13 mouse cellular contexts compared by ENCODE assay signal in the genomic region with DNA sequence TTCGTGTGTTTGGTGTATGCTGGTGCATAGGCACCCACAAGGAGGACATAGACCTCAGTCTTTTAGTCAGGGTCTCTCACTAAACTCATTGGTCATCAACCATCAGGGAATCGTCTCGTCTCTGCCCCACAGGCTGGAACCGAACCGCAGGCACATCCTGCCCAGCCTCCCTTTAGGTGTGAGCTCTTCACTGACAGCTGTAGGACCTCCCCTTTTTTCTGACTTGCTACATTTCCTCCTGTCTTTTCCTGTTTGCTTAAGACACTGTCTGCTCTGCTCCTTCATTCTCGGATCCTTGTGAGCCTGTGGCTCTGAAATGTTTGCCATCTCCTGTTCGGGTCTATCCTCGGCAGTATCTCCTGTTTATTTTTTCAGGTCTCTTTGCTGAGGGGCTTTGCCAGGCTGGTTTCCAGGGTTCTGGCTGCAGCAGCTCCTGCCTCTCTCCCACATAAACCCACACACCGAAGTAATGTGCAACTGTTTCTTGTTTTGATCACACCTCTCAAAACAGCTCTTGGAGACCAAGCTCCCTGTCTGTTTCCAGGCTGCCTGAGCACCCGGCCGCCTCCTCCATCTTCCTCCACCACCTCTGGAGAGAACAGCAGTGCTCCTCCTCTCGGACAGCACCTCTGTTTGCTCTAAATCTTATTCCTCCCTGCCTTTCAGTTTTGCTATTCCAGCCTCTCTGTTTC.
DNase-seq lines count a peak whose midpoint lies in the region.
"Had no signal": no experiment of that assay in that cellular context is flagged by ENCODE, and none has a peak within 500 bp of the region (broad histone marks: within the 10 kb centered on the region; RNA-seq: fewer than 3 reads in every experiment).

No protein-coding gene starts in this region.

- DNase-seq in layer of hippocampus, adult 9-11 months, result peak; percentile 21
- DNase-seq in layer of hippocampus, adult 8-10 months (ENCODE audit: low spot score in 2 of 2), result no peak
- DNase-seq in right cerebral cortex, adult 2 months (ENCODE audit: low spot score in 2 of 2), result peak; percentile 51 to 56
- no peak for DNase-seq in right cerebral cortex, postnatal 4 days
- DNase-seq in induced T-regulatory cell, adult 2 months (ENCODE audit: low read depth), result peak; percentile 46
- DNase-seq in embryo, embryonic 11 days, result no peak
- DNase-seq in spleen, postnatal 36 days (ENCODE audit: low spot score in 2 of 2), result no peak
- no peak for DNase-seq in adrenal gland, postnatal 36 days
- DNase-seq: adrenal gland, postnatal 14 days; cerebellum, postnatal 14 days; forebrain, postnatal 0 days; gastrocnemius, postnatal 36 days; spleen, adult 18-20 months had no signal

Comparison
In these comparisons a context has a peak if more than half of its experiments do, and no peak if none do; other contexts are left out.
1. DNase-seq: peak in layer of hippocampus, adult 9-11 months (single experiment), right cerebral cortex, adult 2 months (2 of 2) and induced T-regulatory cell, adult 2 months (single experiment); none in layer of hippocampus, adult 8-10 months (0 of 2), right cerebral cortex, postnatal 4 days (single experiment), embryo, embryonic 11 days (single experiment), spleen, postnatal 36 days (0 of 2) and adrenal gland, postnatal 36 days (0 of 2).